Comparison of ENCODE assay signal across 14 mouse cellular contexts in the genomic region with DNA sequence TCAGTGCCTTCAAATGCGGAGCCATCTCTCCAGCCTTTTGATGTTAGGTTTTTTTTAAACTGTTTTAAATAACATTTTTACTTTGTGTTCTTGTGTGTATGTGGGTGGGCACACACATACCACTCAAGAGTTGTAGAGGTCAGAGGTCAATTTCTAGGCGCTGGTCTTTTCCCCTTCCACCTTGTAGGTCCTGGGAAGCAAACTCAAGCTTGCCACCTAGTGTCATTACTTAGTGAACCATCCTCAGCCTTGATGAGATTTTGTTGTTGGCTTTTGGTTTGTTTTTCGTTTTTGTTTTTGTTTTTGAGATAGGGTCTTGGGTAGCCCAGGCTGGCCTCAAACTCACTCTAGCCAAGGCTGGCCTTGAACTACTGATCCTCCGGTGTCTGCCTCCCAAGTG. TPM values are rescaled to one million over a fixed set of nuclear protein-coding genes. Genes with fewer than 3 reads are reported as not detected.
DNase-seq lines count a peak whose midpoint lies in the region; ATAC-seq and TF ChIP-seq lines count a peak whose summit lies in the region.
"Had no signal": no experiment of that assay in that cellular context is flagged by ENCODE, and none has a peak within 500 bp of the region (broad histone marks: within the 10 kb centered on the region; RNA-seq: fewer than 3 reads in every experiment).

No protein-coding gene starts in this region.

- no peaks in the 10 kb centered on the region for H3K79me2 ChIP-seq in heart, adult 2 months (replicated peaks; ENCODE audit: control insufficient read depth, insufficient read depth, low read length)

- H3K27me3 ChIP-seq in heart, adult 2 months (ENCODE audit: control insufficient read depth, insufficient read depth, low read length) = no peaks in the 10 kb centered on the region
- H3K27me3 ChIP-seq in heart, embryonic 10.5 days (ENCODE audit: insufficient read depth, poor library complexity, severe bottlenecking) = peaks cover 11% of the 10 kb centered on the region
- H3K27me3 ChIP-seq in stomach, postnatal 0 days (ENCODE audit: control insufficient read depth, insufficient read depth, low read length) = no peaks in the 10 kb centered on the region
- H3K27me3 ChIP-seq in embryonic facial prominence, embryonic 10.5 days (replicated peaks; ENCODE audit: low read depth, poor library complexity, severe bottlenecking) = peaks cover 9% of the 10 kb centered on the region; the same call in 1 of the 2 replicates

- no peak overlapping the region for H3K4me2 ChIP-seq in stomach, postnatal 0 days (replicated peaks; ENCODE audit: low read depth)

- TF ChIP-seq CTCF in heart, adult 2 months (IDR thresholded peaks at IDR 0.05) = peak; percentile 29
- TF ChIP-seq CTCF in left cerebral cortex, adult 2 months (IDR thresholded peaks at IDR 0.05) = peak; percentile 33
- TF ChIP-seq CTCF in stomach, postnatal 0 days (IDR thresholded peaks at IDR 0.05; ENCODE audit: low read depth) = peak; percentile 42

- H3K27ac ChIP-seq in heart, adult 2 months = no peak overlapping the region
- no peak overlapping the region for H3K27ac ChIP-seq in heart, embryonic 10.5 days
- H3K27ac ChIP-seq in left cerebral cortex, adult 2 months = no peak overlapping the region
- no peak overlapping the region for H3K27ac ChIP-seq in stomach, postnatal 0 days (replicated peaks)
- no peak overlapping the region for H3K27ac ChIP-seq in embryonic facial prominence, embryonic 10.5 days (replicated peaks)

- DNase-seq in heart, adult 2 months = no peak
- DNase-seq in heart, embryonic 10.5 days (ENCODE audit: low spot score) = no peak
- DNase-seq in left cerebral cortex, adult 2 months (ENCODE audit: extremely low spot score in 1 of 2, low spot score in 2 of 2) = no peak
- no peak for DNase-seq in left cerebral cortex, postnatal 36 days (ENCODE audit: low spot score in 2 of 2)
- DNase-seq in retina, embryonic 14.5 days (ENCODE audit: low spot score) = peak; percentile 18
- DNase-seq in retina, postnatal 1 day = no peak
- DNase-seq in stomach, postnatal 0 days (ENCODE audit: low spot score) = no peak
- no peak for DNase-seq in embryonic facial prominence, embryonic 10.5 days (ENCODE audit: low spot score)
- DNase-seq: gastrocnemius, postnatal 14 days; heart, postnatal 10 days; layer of hippocampus, postnatal 36 days; lung, adult 18-20 months; thymus, postnatal 14 days had no signal

- no peak for ATAC-seq in stomach, postnatal 0 days (ENCODE audit: low FRiP score, low TSS enrichment)

- WGBS in heart, adult 2 months = 66% methylated on average over 4 of the region's 4 CpGs
- 64% methylated on average over 4 of the region's 4 CpGs for WGBS in heart, embryonic 10.5 days
- WGBS in stomach, postnatal 0 days = 61% methylated on average over 4 of the region's 4 CpGs
- WGBS in embryonic facial prominence, embryonic 10.5 days = 67% methylated on average over 4 of the region's 4 CpGs

- H3K4me1 ChIP-seq in heart, adult 2 months (ENCODE audit: control insufficient read depth, insufficient read depth, low read length) = no peaks in the 10 kb centered on the region
- H3K4me1 ChIP-seq in heart, embryonic 10.5 days = peaks cover 35% of the 10 kb centered on the region
- H3K4me1 ChIP-seq in stomach, postnatal 0 days (replicated peaks; ENCODE audit: control insufficient read depth, insufficient read depth) = no peaks in the 10 kb centered on the region
- peaks cover 42% of the 10 kb centered on the region for H3K4me1 ChIP-seq in embryonic facial prominence, embryonic 10.5 days

- no peaks in the 10 kb centered on the region for H3K36me3 ChIP-seq in heart, adult 2 months (ENCODE audit: control insufficient read depth, insufficient read depth, low read length)
- 0 out of 2 replicates have a peak, but pooled peaks cover 3% of the 10 kb centered on the region for H3K36me3 ChIP-seq in heart, embryonic 10.5 days
- no peaks in the 10 kb centered on the region for H3K36me3 ChIP-seq in stomach, postnatal 0 days (ENCODE audit: control insufficient read depth, insufficient read depth, low read length)
- H3K36me3 ChIP-seq in embryonic facial prominence, embryonic 10.5 days (replicated peaks) = peaks cover 49% of the 10 kb centered on the region

- TF ChIP-seq POLR2A in heart, adult 2 months (IDR thresholded peaks at IDR 0.05; ENCODE audit: insufficient read depth, low read depth, low read length) = no peak

- intact Hi-C loops in heart, adult 2 months (cut with DNase I) = loop anchor here (2.0 kb wide), 1 partner anchor 55 kb away; no protein-coding TSS in a partner anchor
- intact Hi-C loops in left cerebral cortex, adult 2 months (cut with DNase I) = no loop called here
- intact Hi-C loops in left cerebral cortex, postnatal 36 days (cut with DNase I) = loop anchor here (5.0 kb wide), 2 partner anchors 58 to 117 kb away; no protein-coding TSS in a partner anchor

- TF ChIP-seq EP300 in heart, adult 2 months (IDR thresholded peaks at IDR 0.05; ENCODE audit: insufficient read depth, low read depth, low read length) = no peak
- TF ChIP-seq EP300 in stomach, postnatal 0 days (optimal IDR thresholded peaks at IDR 0.05) = no peak

- no peaks in the 10 kb centered on the region for H3K9me3 ChIP-seq in heart, embryonic 10.5 days
- H3K9me3 ChIP-seq in stomach, postnatal 0 days (ENCODE audit: control insufficient read depth, low read length) = no peaks in the 10 kb centered on the region
- H3K9me3 ChIP-seq in embryonic facial prominence, embryonic 10.5 days = no peaks in the 10 kb centered on the region

- H3K9ac ChIP-seq in heart, adult 2 months (ENCODE audit: low read depth, low read length) = no peak overlapping the region
- H3K9ac ChIP-seq in stomach, postnatal 0 days (ENCODE audit: low read length) = no peak overlapping the region

- no peak overlapping the region for H3K4me3 ChIP-seq in heart, adult 2 months
- no peak overlapping the region for H3K4me3 ChIP-seq in heart, embryonic 10.5 days
- H3K4me3 ChIP-seq in left cerebral cortex, adult 2 months = no peak overlapping the region
- no peak overlapping the region for H3K4me3 ChIP-seq in stomach, postnatal 0 days (ENCODE audit: low read depth, low read length)
- no peak overlapping the region for H3K4me3 ChIP-seq in embryonic facial prominence, embryonic 10.5 days

RNA-seq across cellular contexts. Expression of a gene that starts 2.4 kb away (rescaled TPM):
- total RNA-seq in heart, adult 2 months (2021) = under 1 TPM; 0.52 to 0.57 TPM
- polyA plus RNA-seq in heart, adult 2 months (2012; rRNA removed) = 0.61 and 0.72 TPM in 2 replicates
- 2.4 and 7.1 TPM in 2 replicates for polyA plus RNA-seq in heart, embryonic 10.5 days (2016; fragmentation: Nextera tagmentation; extraction: Ambion mirVana)
- total RNA-seq in left cerebral cortex, adult 2 months (2021) = 10 to 100 TPM; 26.8 to 30.8 TPM
- 10 to 100 TPM; 26.8 to 36.0 TPM for total RNA-seq in left cerebral cortex, postnatal 36 days (2021)
- polyA plus RNA-seq in stomach, postnatal 0 days (2015; fragmentation: Nextera tagmentation; extraction: Ambion mirVana) = 3.3 and 3.4 TPM in 2 replicates
- polyA plus RNA-seq in embryonic facial prominence, embryonic 10.5 days (2016; fragmentation: Nextera tagmentation; extraction: Ambion mirVana) = 9.2 and 9.5 TPM in 2 replicates

RNA-seq across cellular contexts. Expression of a gene that starts 10.9 kb away (rescaled TPM):
- 10 to 100 TPM; 20.5 to 21.1 TPM for total RNA-seq in heart, adult 2 months (2021)
- 26.2 and 29.8 TPM in 2 replicates for polyA plus RNA-seq in heart, adult 2 months (2012; rRNA removed)
- 99.4 and 134 TPM in 2 replicates for polyA plus RNA-seq in heart, embryonic 10.5 days (2016; fragmentation: Nextera tagmentation; extraction: Ambion mirVana)
- 10 to 100 TPM; 53.4 to 57.3 TPM for total RNA-seq in left cerebral cortex, adult 2 months (2021)
- total RNA-seq in left cerebral cortex, postnatal 36 days (2021) = 10 to 100 TPM; 41.0 to 50.0 TPM
- polyA plus RNA-seq in stomach, postnatal 0 days (2015; fragmentation: Nextera tagmentation; extraction: Ambion mirVana) = 46.8 and 51.9 TPM in 2 replicates
- 190 and 194 TPM in 2 replicates for polyA plus RNA-seq in embryonic facial prominence, embryonic 10.5 days (2016; fragmentation: Nextera tagmentation; extraction: Ambion mirVana)

RNA-seq across cellular contexts. Expression of a gene that starts 11.7 kb away (rescaled TPM):
- 10 to 100 TPM; 38.4 to 46.1 TPM for total RNA-seq in heart, adult 2 months (2021)
- polyA plus RNA-seq in heart, adult 2 months (2012; rRNA removed) = 34.7 and 35.7 TPM in 2 replicates
- polyA plus RNA-seq in heart, embryonic 10.5 days (2016; fragmentation: Nextera tagmentation; extraction: Ambion mirVana) = 24.5 and 27.6 TPM in 2 replicates
- total RNA-seq in left cerebral cortex, adult 2 months (2021) = 10 to 100 TPM; 38.6 to 41.7 TPM
- total RNA-seq in left cerebral cortex, postnatal 36 days (2021) = 10 to 100 TPM; 40.9 to 52.1 TPM
- 24.3 and 26.1 TPM in 2 replicates for polyA plus RNA-seq in stomach, postnatal 0 days (2015; fragmentation: Nextera tagmentation; extraction: Ambion mirVana)
- polyA plus RNA-seq in embryonic facial prominence, embryonic 10.5 days (2016; fragmentation: Nextera tagmentation; extraction: Ambion mirVana) = 27.0 and 27.4 TPM in 2 replicates

RNA-seq across cellular contexts. Expression of a gene that starts 14.0 kb away (rescaled TPM):
- 10 to 100 TPM; 24.2 to 25.9 TPM for total RNA-seq in heart, adult 2 months (2021)
- polyA plus RNA-seq in heart, adult 2 months (2012; rRNA removed) = 47.1 and 49.0 TPM in 2 replicates
- 1.00 and 3.0 TPM in 2 replicates for polyA plus RNA-seq in heart, embryonic 10.5 days (2016; fragmentation: Nextera tagmentation; extraction: Ambion mirVana)
- 1 to 10 TPM; 3.7 to 3.8 TPM for total RNA-seq in left cerebral cortex, adult 2 months (2021)
- total RNA-seq in left cerebral cortex, postnatal 36 days (2021) = 1 to 10 TPM; 2.4 to 4.7 TPM
- polyA plus RNA-seq in stomach, postnatal 0 days (2015; fragmentation: Nextera tagmentation; extraction: Ambion mirVana) = 0.22 and 0.91 TPM in 2 replicates
- polyA plus RNA-seq in embryonic facial prominence, embryonic 10.5 days (2016; fragmentation: Nextera tagmentation; extraction: Ambion mirVana) = 3.5 and 3.8 TPM in 2 replicates
- polyA plus RNA-seq: C2C12 had no signal

RNA-seq across cellular contexts. Expression of a gene that starts 52.4 kb away (rescaled TPM):
- 1 to 10 TPM; 1.4 to 1.5 TPM for total RNA-seq in heart, adult 2 months (2021)
- polyA plus RNA-seq in heart, adult 2 months (2012; rRNA removed) = 4.7 and 5.1 TPM in 2 replicates
- polyA plus RNA-seq in heart, embryonic 10.5 days (2016; fragmentation: Nextera tagmentation; extraction: Ambion mirVana) = 8.5 and 8.6 TPM in 2 replicates
- 100 to 1,000 TPM; 340 to 346 TPM for total RNA-seq in left cerebral cortex, adult 2 months (2021)
- 100 to 1,000 TPM; 340 to 404 TPM for total RNA-seq in left cerebral cortex, postnatal 36 days (2021)
- 5.3 TPM in 2 replicates for polyA plus RNA-seq in stomach, postnatal 0 days (2015; fragmentation: Nextera tagmentation; extraction: Ambion mirVana)
- polyA plus RNA-seq in embryonic facial prominence, embryonic 10.5 days (2016; fragmentation: Nextera tagmentation; extraction: Ambion mirVana) = 13.5 and 13.8 TPM in 2 replicates
